Mouse (Mus musculus) cerebellum, adult 18-20 months (tissue): ENCODE measurements around the gene 2200002J24Rik.
"Not testable (repeated sequence)": the region's sequence is repeated elsewhere in the genome, so short reads cannot be mapped to it uniquely, and the experiment has no call there.

Source experiments
- DNase-seq, 2 experiments: peaks; one replicate each; pipeline ENCODE4 v3.0.0; 2021

The 2200002J24Rik gene

DNA sequence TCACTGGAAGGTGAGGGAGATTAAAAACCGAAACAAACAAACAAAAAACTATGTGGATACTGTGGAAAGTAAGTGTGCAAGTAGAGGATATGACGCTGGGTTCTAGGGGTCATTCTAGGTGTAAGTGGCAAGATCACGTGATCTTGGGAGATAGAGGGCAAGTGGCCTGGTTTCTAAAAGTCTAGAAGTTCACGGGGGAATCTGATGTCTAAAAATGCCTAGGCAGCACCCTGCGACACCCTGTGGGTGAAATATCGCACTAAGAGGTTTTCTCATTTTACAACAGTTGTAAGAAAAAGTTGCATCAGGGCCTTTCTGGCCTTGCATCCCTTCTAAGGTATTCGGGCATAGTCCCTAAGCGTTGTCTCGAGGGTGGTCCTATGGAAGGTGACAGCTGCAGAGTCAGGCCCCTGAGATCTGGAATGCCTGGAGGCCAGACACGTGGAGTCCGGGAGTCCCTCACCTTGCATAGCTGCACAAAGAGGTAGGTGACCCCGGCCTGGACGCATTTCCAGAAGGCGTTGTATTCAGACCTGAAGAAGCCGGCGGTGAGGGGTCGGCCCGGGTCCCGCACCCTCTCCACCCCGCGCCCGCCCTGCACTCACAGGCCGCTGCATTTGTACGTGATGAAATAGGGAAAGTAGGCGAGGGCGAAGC, 30.1 kb downstream of the 2200002J24Rik start:
- no peak for DNase-seq

- DNase-seq: peak; percentile 96 to 98
These were observed 30.8 kb downstream of the 2200002J24Rik start, which contains the start of gene Tmem147 for GRCm38 (mm10) chr7:30729396-30730063. Gene Tmem147, minus strand, starts transcription at chr7:30729540.

DNA sequence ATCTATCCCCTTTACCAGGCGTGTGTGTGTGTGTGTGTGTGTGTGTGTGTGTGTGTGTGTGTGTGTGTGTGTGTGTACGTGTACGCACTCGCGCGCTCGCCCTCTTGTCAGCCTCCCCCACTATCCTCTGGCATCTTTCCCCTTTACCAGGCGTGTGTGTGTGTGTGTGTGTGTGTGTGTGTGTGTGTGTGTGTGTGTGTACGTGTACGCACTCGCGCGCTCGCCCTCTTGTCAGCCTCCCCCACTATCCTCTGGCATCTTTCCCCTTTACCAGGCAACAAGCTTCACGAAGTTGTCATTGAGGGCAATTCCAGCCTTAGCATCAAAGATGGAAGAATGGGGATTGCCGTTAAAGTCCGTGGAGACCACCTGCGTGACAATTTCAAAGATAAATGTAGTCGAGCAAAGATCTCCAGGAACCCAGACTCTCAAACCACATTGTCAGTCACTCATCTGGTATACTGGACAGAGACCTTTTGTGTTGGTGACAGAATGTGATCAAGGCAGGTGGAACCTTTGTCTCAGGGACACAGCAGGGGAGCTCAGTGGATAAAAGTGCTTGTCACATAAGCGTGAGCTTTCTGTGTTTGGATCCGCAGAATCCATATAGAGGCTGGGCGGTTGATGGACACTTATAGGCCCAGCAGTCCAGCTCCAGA, 31.5 kb downstream of the 2200002J24Rik start:
- DNase-seq: peak; percentile 26 to 35

- no peak for DNase-seq
These were observed 37.5 kb downstream of the 2200002J24Rik start for GRCm38 (mm10) chr7:30736211-30736610.

DNA sequence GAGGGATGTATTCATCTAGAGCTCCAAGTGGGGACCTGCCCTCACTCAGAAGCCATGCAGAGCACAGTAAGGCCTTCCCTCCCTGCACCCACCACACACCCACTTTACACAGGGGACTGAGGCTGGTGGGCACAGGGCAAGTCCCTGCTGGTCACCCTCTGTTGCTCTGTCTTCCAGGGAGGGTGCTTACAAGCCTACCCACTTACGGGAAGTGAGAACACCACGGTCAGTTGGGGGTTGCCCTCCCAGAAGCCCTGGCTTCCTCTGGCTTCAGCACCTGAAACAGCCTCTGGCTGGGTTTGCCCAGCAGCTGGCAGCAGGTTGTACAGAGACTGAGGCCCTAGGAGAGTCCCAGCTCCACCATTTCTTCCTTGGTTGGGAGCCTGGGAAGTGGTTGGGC, 43.8 kb downstream of the 2200002J24Rik start:
- not testable (repeated sequence) for DNase-seq

GRCm38 (mm10) chr7:30743617-30744016, 44.9 kb downstream of the 2200002J24Rik start, which contains the start of gene Gapdhs:
Gene Gapdhs, minus strand, starts transcription at chr7:30743681.
- not testable (repeated sequence) for DNase-seq

GRCm38 (mm10) chr7:30744022-30744598, 45.4 kb downstream of the 2200002J24Rik start:
- DNase-seq: no peak

DNA sequence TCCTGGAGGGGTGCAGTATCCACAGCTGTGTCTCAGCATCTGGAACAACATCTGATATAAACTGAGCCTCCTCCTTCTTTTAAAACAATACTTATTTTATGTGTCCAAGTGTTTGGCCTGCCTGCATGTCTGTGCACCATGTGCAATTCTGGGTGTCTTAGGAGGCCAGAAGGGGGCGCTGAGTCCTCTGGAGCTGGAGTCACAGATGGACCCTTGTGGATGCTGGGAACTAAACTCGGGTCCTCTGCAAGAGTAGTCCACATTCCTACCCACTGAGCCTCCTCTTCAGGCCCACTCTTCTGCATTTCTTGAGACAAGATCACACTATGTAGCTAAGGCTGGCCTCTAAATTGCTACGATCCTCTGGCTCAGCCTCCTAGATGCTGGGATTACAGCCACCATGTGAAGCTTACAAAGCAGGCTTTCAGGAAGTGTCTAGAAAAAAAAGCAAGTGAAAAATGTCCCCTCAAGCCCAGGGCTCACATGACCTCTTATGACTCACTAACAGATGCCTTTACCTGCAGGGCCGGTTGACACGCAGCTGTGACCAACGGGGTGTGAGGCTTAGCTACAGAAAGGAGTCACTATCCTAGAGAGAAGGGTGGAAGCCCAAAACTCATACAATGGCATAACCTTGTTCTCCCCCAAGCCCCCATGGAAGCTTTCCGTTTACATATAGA, 48.9 kb downstream of the 2200002J24Rik start:
- no peak for DNase-seq
